Mouse (Mus musculus) thymus, adult 18-20 months (tissue): Measurements from ENCODE around the gene Rpl35a.
A peak's percentile ranks its signal among the peaks of the same experiment; 100 is the strongest.
"Not testable (repeated sequence)": the region's sequence is repeated elsewhere in the genome, so short reads cannot be mapped to it uniquely, and the experiment has no call there.

ENCODE experiments used
- DNase-seq, 2 experiments: peaks; one replicate each; pipeline ENCODE4 v3.0.0; 2022; ENCODE audit warnings: mixed read lengths in 2 of 2

Gene Rpl35a

GRCm38 (mm10) chr16:33056095-33056785, at the start of gene Rpl35a, which contains the start of gene Iqcg:
Gene Rpl35a, plus strand, starts transcription at chr16:33056453.
Gene Iqcg, minus strand, starts transcription at chr16:33056218.
- DNase-seq: peak; percentile 72 to 76

- DNase-seq: no peak
These were observed 49.4 kb upstream of the Rpl35a start for GRCm38 (mm10) chr16:33006888-33007287.

- no peak for DNase-seq
These were observed 48.8 kb upstream of the Rpl35a start for GRCm38 (mm10) chr16:33007436-33007835.

GRCm38 (mm10) chr16:33010166-33010565, 46.1 kb upstream of the Rpl35a start:
- no peak for DNase-seq

GRCm38 (mm10) chr16:33013801-33014200, 42.5 kb upstream of the Rpl35a start:
- DNase-seq: no peak

- no peak for DNase-seq
These were observed 41.3 kb upstream of the Rpl35a start for GRCm38 (mm10) chr16:33014921-33015320.

GRCm38 (mm10) chr16:33015396-33015907, 40.8 kb upstream of the Rpl35a start:
- DNase-seq: no peak

- DNase-seq: no peak
These were observed 40.3 kb upstream of the Rpl35a start for GRCm38 (mm10) chr16:33015986-33016385.

GRCm38 (mm10) chr16:33017677-33018349, 38.4 kb upstream of the Rpl35a start:
- no peak for DNase-seq

- DNase-seq: no peak
These were observed 37.0 kb upstream of the Rpl35a start for GRCm38 (mm10) chr16:33019117-33019770.

GRCm38 (mm10) chr16:33021381-33021780, 34.9 kb upstream of the Rpl35a start:
- DNase-seq: no peak

GRCm38 (mm10) chr16:33023750-33024149, 32.5 kb upstream of the Rpl35a start:
- DNase-seq: peak; percentile 46 to 57

GRCm38 (mm10) chr16:33024456-33025104, 31.7 kb upstream of the Rpl35a start:
- DNase-seq: no peak

- DNase-seq: no peak
These were observed 29.9 kb upstream of the Rpl35a start for GRCm38 (mm10) chr16:33026357-33026756.

GRCm38 (mm10) chr16:33036006-33036405, 20.2 kb upstream of the Rpl35a start:
- DNase-seq: no peak

GRCm38 (mm10) chr16:33042682-33043081, 13.6 kb upstream of the Rpl35a start:
- no peak for DNase-seq

- DNase-seq: peak in 1 of 2 experiments; percentile 15
These were observed 13.0 kb upstream of the Rpl35a start for GRCm38 (mm10) chr16:33043268-33043667.

- no peak for DNase-seq
These were observed 8.2 kb upstream of the Rpl35a start for GRCm38 (mm10) chr16:33048004-33048403.

GRCm38 (mm10) chr16:33048686-33049085, 7.6 kb upstream of the Rpl35a start:
- no peak for DNase-seq

GRCm38 (mm10) chr16:33049809-33050208, 6.4 kb upstream of the Rpl35a start:
- no peak for DNase-seq

- DNase-seq: no peak
These were observed 3.1 kb upstream of the Rpl35a start for GRCm38 (mm10) chr16:33053141-33053540.

GRCm38 (mm10) chr16:33054927-33055326, 1.3 kb upstream of the Rpl35a start:
- DNase-seq: not testable (repeated sequence)

- peak in 1 of 2 experiments; percentile 18 for DNase-seq
These were observed 598 bp upstream of the Rpl35a start for GRCm38 (mm10) chr16:33055655-33056054.
